Mouse (Mus musculus): ENCODE data around the gene Scaf11.

- no peak for TF ChIP-seq CTCF (IDR thresholded peaks at IDR 0.05; ENCODE audit: control insufficient read depth, insufficient read depth, insufficient replicate concordance, low read depth, low read length)
- TF ChIP-seq POLR2A (IDR thresholded peaks at IDR 0.05; ENCODE audit: control insufficient read depth, low read depth, low read length): no peak
Observed at GRCm38 (mm10) chr15:96493573-96493972, 32.9 kb upstream of the Scaf11 start.
